Mouse (Mus musculus): ENCODE measurements around the gene Upp1.

Gene Upp1

DNA sequence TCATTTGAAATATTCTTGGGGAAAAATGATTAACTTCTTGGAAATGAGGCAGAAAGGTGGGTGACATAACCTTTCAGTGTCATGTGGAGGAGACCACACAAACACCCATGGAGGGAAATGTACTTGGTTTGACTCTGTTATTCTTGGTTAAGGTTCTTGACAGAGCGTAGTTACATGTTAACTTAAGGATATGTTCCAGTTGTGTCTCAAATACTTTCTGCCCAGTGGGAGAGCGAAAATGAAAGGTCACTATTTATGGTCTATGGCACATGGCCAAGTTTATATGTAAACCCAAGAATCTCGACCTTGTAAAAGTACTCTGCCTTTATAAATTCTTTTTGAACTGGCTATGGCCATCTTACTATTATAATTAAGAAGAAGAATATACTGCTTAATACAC lies 42.0 kb downstream of the Upp1 start:
- no peak for DNase-seq (ENCODE audit: low read depth, low spot score)

DNA sequence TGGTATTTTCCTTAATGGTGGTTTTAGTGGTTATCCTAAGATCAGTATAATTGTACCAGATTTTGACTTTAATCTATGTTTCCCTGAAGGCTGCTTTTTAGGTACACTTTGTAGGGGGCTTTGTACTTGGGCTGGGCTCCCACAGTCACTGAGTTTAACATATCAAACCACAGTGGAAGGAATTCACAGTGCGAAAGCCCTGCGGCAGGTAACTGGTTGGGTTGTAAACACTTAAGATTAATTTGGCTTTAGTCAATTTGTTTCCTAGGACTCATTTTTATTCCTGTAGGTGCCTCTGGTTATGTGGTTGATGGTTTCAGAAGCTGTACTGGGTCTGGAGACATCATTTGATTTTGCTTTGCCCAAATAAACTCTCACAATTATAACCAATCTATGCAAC lies 49.4 kb downstream of the Upp1 start:
- DNase-seq (ENCODE audit: low read depth, low spot score): no peak

DNA sequence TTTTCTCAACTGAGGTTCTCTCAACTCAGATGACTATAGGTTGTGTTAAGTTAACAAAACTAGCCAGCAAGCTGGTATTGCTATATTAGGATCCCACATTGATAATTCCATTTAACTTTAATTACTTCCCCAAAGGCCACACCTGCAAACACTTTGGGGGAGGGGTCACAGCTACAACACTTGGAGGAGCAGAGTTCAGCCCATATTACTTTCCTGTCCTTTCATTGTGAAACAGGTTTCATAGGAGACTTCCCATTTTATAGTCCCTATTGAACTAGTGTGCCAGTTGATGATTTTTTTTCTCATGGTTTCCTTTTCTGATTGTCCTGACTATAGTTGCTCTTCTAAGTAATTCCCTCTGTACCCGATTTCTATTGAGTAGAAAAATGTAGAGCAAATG lies 63.6 kb downstream of the Upp1 start:
- DNase-seq (ENCODE audit: low read depth, low spot score): no peak
